Mouse (Mus musculus): ENCODE measurements around the gene Mlph.

DNA sequence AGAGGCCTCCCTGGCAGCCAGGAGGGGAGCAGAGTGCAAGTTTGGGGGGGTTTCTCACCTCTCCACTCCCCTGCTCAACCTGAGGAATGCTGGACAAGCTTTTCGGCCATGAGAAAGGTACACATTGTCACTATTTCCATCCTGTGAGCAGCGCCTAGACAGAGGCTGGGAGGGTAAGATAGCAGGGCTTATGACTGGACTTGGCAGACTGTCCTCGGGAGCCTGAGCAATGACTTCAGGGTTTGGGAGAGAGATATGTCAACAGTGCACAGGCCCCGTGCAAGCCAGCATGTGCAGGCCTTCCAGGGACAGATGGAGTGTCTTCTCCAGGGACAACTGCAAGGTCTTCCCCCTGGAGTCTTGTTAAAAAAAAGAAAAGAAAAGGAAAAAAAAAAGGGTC is 25.1 kb downstream of the Mlph start:
- TF ChIP-seq MAX (IDR thresholded peaks at IDR 0.05) (no peak), MYOG (IDR thresholded peaks at IDR 0.05; ENCODE audit: control insufficient read depth, extremely low read depth, insufficient read length) (no peak), CTCF (IDR thresholded peaks at IDR 0.05; ENCODE audit: control insufficient read depth, insufficient read depth, insufficient read length) (no peak), MYOD1 (IDR thresholded peaks at IDR 0.05; ENCODE audit: control insufficient read depth, insufficient read length, low read depth) (no peak), USF1 (IDR thresholded peaks at IDR 0.05; ENCODE audit: low read depth) (no peak)

Data from C2C12 (cell line).